Mouse (Mus musculus) CD4-positive, CD25-positive, alpha-beta regulatory T cell (primary cell): Measurements from ENCODE around the gene Borcs5. TPM values are rescaled to one million over a fixed set of nuclear protein-coding genes. Genes with fewer than 3 reads are reported as not detected.

Experiments
- polyA plus RNA-seq: library from polyadenylated mRNA; unstranded; fragments of 100-300 nt; shearing (Covaris generic); gene quantifications from one replicate; pipeline ENCODE4 v1.2.1, GENCODE M21; 2017

Borcs5 gene
- polyA plus RNA-seq: 26.6 TPM

GRCm38 (mm10) chr6:134639210-134639609 is at the start of gene Borcs5:
Gene Borcs5 (plus strand): TSS chr6:134639510.

DNA sequence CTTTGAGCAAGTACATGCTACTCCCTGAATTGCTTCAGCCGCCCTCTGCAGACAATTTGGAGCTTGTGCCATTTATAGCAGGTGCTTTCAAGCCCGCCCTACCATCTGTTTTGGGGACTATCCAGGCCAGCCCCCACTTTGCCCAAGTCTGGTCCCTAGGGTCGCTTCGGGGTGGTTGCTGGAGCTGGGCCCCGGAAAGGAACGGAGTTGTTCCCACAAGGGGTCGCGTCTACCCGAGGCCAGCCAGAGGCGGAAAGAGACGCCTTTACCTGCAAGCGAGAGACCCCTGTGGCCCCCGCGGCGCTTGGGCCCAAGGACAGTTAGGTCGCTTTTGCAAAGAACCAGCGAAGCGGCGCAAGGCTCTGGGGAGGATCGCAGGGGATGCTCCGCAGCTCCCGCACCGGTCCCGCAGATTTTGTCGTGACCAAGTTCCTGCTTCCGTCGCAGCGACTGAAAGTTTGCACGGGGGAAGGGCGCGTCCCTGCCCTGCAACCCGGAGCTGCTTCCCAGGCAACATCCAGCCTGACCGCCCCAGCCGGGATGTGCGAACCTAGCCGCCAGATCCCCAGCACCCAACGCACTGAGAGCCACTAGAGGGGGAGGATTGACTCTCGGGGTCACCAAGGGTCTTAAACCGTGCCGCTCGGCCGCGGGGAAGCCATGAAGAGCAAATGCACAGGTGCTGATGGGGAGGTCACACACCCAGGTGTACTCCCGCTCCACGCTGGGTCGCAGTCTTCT is 7.2 kb upstream of the Borcs5 start, which contains the start of gene Mansc1:
TSS of gene Mansc1 (minus strand) at position 542 of the 741 bp plus-strand sequence.

Other genes starting within 250 kb of the Borcs5 start
- 4.7 TPM for gene Bcl2l14, start 243.2 kb upstream of the Borcs5 start, polyA plus RNA-seq
- gene Lrp6, start 72.5 kb upstream of the Borcs5 start, polyA plus RNA-seq: 29.3 TPM
- 5.1 TPM for gene Mansc1, start 7.0 kb upstream of the Borcs5 start, polyA plus RNA-seq
- 1.4 TPM for gene Dusp16, start 153.1 kb downstream of the Borcs5 start, polyA plus RNA-seq
- gene Crebl2, start 190.6 kb downstream of the Borcs5 start, polyA plus RNA-seq: 27.0 TPM